ENCODE assay signal across 8 mouse cellular contexts in the genomic region with DNA sequence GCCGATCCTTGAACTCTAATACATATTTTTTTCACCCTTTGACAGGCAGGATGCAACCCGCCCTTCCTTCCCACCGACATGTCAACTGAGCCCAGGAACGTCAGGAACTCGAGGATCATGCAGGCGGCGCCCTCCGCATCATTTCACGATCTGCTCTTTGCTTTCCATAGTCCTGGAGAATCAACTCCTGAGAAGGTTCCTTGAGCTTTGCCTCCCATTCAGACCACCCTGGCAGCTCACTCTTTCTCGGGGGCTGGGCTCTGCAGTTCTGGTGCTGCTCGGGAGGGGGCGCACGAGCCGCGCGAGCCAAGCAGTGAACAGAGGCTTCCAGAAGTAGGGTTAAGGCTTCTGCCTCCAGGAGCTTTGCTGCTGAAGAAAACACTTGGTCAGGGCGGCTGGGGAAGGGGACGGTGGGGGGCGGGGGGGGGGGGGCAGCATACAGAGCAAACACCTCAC. TPM values are rescaled to one million over a fixed set of nuclear protein-coding genes. Genes with fewer than 3 reads are reported as not detected.
A peak's percentile ranks its signal among the peaks of the same experiment; 100 is the strongest.
DNase-seq lines count a peak whose midpoint lies in the region; ATAC-seq and TF ChIP-seq lines count a peak whose summit lies in the region.

No protein-coding gene starts in this region.

- peak; percentile 79 for TF ChIP-seq CTCF in midbrain, postnatal 0 days (IDR thresholded peaks at IDR 0.05)

- peak overlapping the region; percentile 20 for H3K4me3 ChIP-seq in embryonic facial prominence, embryonic 13.5 days
- peak overlapping the region; percentile 42 for H3K4me3 ChIP-seq in heart, embryonic 10.5 days
- no peak overlapping the region for H3K4me3 ChIP-seq in midbrain, postnatal 0 days (ENCODE audit: low read depth, low read length)

- no peaks in the 10 kb centered on the region for H3K27me3 ChIP-seq in embryonic facial prominence, embryonic 13.5 days
- H3K27me3 ChIP-seq in heart, embryonic 10.5 days (ENCODE audit: insufficient read depth, poor library complexity, severe bottlenecking) = no peaks in the 10 kb centered on the region
- H3K27me3 ChIP-seq in midbrain, postnatal 0 days (ENCODE audit: insufficient read depth, low read length) = no peaks in the 10 kb centered on the region; the same call in 1 of the 2 replicates

- DNase-seq in layer of hippocampus, adult 11-12 months (ENCODE audit: low spot score) = peak; percentile 79
- no peak for DNase-seq in layer of hippocampus, adult 9-11 months
- DNase-seq in heart, embryonic 10.5 days (ENCODE audit: low spot score) = peak; percentile 87
- DNase-seq in kidney, adult 9 months = peak; percentile 77
- peak; percentile 61 for DNase-seq in liver
- DNase-seq in midbrain, postnatal 0 days (ENCODE audit: low spot score) = peak; percentile 30
- DNase-seq in spleen, postnatal 10 days (ENCODE audit: low spot score in 2 of 2) = peak; percentile 73 to 79

- H3K9me3 ChIP-seq in embryonic facial prominence, embryonic 13.5 days = no peaks in the 10 kb centered on the region
- no peaks in the 10 kb centered on the region for H3K9me3 ChIP-seq in heart, embryonic 10.5 days
- no peaks in the 10 kb centered on the region for H3K9me3 ChIP-seq in midbrain, postnatal 0 days (ENCODE audit: low read length)

- peak; percentile 48; the same call in 1 of the 2 replicates for ATAC-seq in embryonic facial prominence, embryonic 13.5 days (ENCODE audit: insufficient number of reproducible peaks, insufficient read depth, low FRiP score, low TSS enrichment, low read depth)
- ATAC-seq in midbrain, postnatal 0 days (ENCODE audit: low FRiP score) = peak; percentile 68; the same call in 1 of the 2 replicates

- no peaks in the 10 kb centered on the region for H3K4me1 ChIP-seq in embryonic facial prominence, embryonic 13.5 days
- peaks cover 5% of the 10 kb centered on the region; the same call in 1 of the 2 replicates for H3K4me1 ChIP-seq in heart, embryonic 10.5 days
- no peaks in the 10 kb centered on the region for H3K4me1 ChIP-seq in midbrain, postnatal 0 days (ENCODE audit: insufficient read depth, low read length)

- 9% methylated on average over 18 of the region's 19 CpGs for WGBS in embryonic facial prominence, embryonic 13.5 days
- WGBS in heart, embryonic 10.5 days = 8% methylated on average over 18 of the region's 19 CpGs
- 9% methylated on average over 18 of the region's 19 CpGs for WGBS in midbrain, postnatal 0 days

- no peak overlapping the region for H3K27ac ChIP-seq in embryonic facial prominence, embryonic 13.5 days
- H3K27ac ChIP-seq in heart, embryonic 10.5 days = no peak overlapping the region; the same call in 1 of the 2 replicates
- H3K27ac ChIP-seq in midbrain, postnatal 0 days (ENCODE audit: low read depth, low read length) = no peak overlapping the region

- no peak overlapping the region for H3K9ac ChIP-seq in embryonic facial prominence, embryonic 13.5 days
- 0 out of 2 replicates have a peak overlapping the region, but pooled peaks have one; percentile 36 for H3K9ac ChIP-seq in midbrain, postnatal 0 days (replicated peaks; ENCODE audit: low read length, poor library complexity, severe bottlenecking)

- H3K4me2 ChIP-seq in embryonic facial prominence, embryonic 13.5 days = peak overlapping the region; percentile 50
- H3K4me2 ChIP-seq in midbrain, postnatal 0 days (ENCODE audit: low read depth, low read length, poor library complexity, severe bottlenecking) = peak overlapping the region; percentile 41

- no peaks in the 10 kb centered on the region for H3K36me3 ChIP-seq in embryonic facial prominence, embryonic 13.5 days
- H3K36me3 ChIP-seq in heart, embryonic 10.5 days = no peaks in the 10 kb centered on the region
- no peaks in the 10 kb centered on the region for H3K36me3 ChIP-seq in midbrain, postnatal 0 days (ENCODE audit: insufficient read depth, low read length)

RNA-seq across cellular contexts. Expression of gene Msgn1, which starts 12.6 kb away (rescaled TPM):
- not detected in 2 replicates for polyA plus RNA-seq in embryonic facial prominence, embryonic 13.5 days (2015; fragmentation: Nextera tagmentation; extraction: Ambion mirVana)
- not detected in 2 replicates for polyA plus RNA-seq in heart, embryonic 10.5 days (2016; fragmentation: Nextera tagmentation; extraction: Ambion mirVana)
- total RNA-seq in midbrain, postnatal 0 days (2014; rRNA removed) = not detected in 2 replicates
- polyA plus RNA-seq in midbrain, postnatal 0 days (2015; fragmentation: Nextera tagmentation; extraction: Ambion mirVana) = not detected in 2 replicates

RNA-seq across cellular contexts. Expression of gene Kcns3, which starts 45.3 kb away (rescaled TPM):
- 1.4 and 2.7 TPM in 2 replicates for polyA plus RNA-seq in embryonic facial prominence, embryonic 13.5 days (2015; fragmentation: Nextera tagmentation; extraction: Ambion mirVana)
- polyA plus RNA-seq in heart, embryonic 10.5 days (2016; fragmentation: Nextera tagmentation; extraction: Ambion mirVana) = 0.27 and 1.1 TPM in 2 replicates
- 0.44 and 1.8 TPM in 2 replicates for total RNA-seq in midbrain, postnatal 0 days (2014; rRNA removed)
- polyA plus RNA-seq in midbrain, postnatal 0 days (2015; fragmentation: Nextera tagmentation; extraction: Ambion mirVana) = 0.49 and 0.65 TPM in 2 replicates
